Mouse (Mus musculus): Measurements from ENCODE around the gene H2-M10.2.

The H2-M10.2 gene

GRCm38 (mm10) chr17:36286390-36286789, at the start of gene H2-M10.2:
TSS of gene H2-M10.2 (minus strand) at chr17:36286490.
- in situ Hi-C loops (cut with MboI; ENCODE audit: unreplicated experiment in 2 of 2): no loop called here

- in situ Hi-C loops (cut with MboI; ENCODE audit: unreplicated experiment in 2 of 2): no loop called here
These were observed 39.8 kb upstream of the H2-M10.2 start, which contains the start of gene H2-M10.1 for GRCm38 (mm10) chr17:36326055-36326454. TSS of gene H2-M10.1 (minus strand) at chr17:36326155.

- in situ Hi-C loops (cut with MboI; ENCODE audit: unreplicated experiment in 2 of 2): no loop called here
These were observed 29.5 kb upstream of the H2-M10.2 start for GRCm38 (mm10) chr17:36315689-36316253.

- in situ Hi-C loops (cut with MboI; ENCODE audit: unreplicated experiment in 2 of 2): no loop called here
These were observed 28.9 kb upstream of the H2-M10.2 start for GRCm38 (mm10) chr17:36315041-36315688.

- in situ Hi-C loops (cut with MboI; ENCODE audit: unreplicated experiment in 2 of 2): no loop called here
These were observed 28.2 kb upstream of the H2-M10.2 start for GRCm38 (mm10) chr17:36314511-36314910.

GRCm38 (mm10) chr17:36309293-36309692, 23.0 kb upstream of the H2-M10.2 start:
- in situ Hi-C loops (cut with MboI; ENCODE audit: unreplicated experiment in 2 of 2): loop anchor here (5.0 kb wide), 2 partner anchors 108 to 478 kb away; no protein-coding TSS in a partner anchor

GRCm38 (mm10) chr17:36308855-36309254, 22.6 kb upstream of the H2-M10.2 start:
- in situ Hi-C loops (cut with MboI; ENCODE audit: unreplicated experiment in 2 of 2): loop anchor here (5.0 kb wide), 2 partner anchors 108 to 478 kb away; no protein-coding TSS in a partner anchor

- in situ Hi-C loops (cut with MboI; ENCODE audit: unreplicated experiment in 2 of 2): no loop called here
These were observed 4.6 kb downstream of the H2-M10.2 start for GRCm38 (mm10) chr17:36281521-36282245.

GRCm38 (mm10) chr17:36274776-36275175, 11.5 kb downstream of the H2-M10.2 start:
- in situ Hi-C loops (cut with MboI; ENCODE audit: unreplicated experiment in 2 of 2): no loop called here

- in situ Hi-C loops (cut with MboI; ENCODE audit: unreplicated experiment in 2 of 2): no loop called here
These were observed 12.5 kb downstream of the H2-M10.2 start for GRCm38 (mm10) chr17:36273796-36274195.

- in situ Hi-C loops (cut with MboI; ENCODE audit: unreplicated experiment in 2 of 2): no loop called here
These were observed 13.5 kb downstream of the H2-M10.2 start for GRCm38 (mm10) chr17:36272643-36273366.

GRCm38 (mm10) chr17:36271586-36272256, 14.6 kb downstream of the H2-M10.2 start, which contains the start of gene Trim39:
TSS of gene Trim39 (minus strand) at chr17:36272247.
- in situ Hi-C loops (cut with MboI; ENCODE audit: unreplicated experiment in 2 of 2): no loop called here

- in situ Hi-C loops (cut with MboI; ENCODE audit: unreplicated experiment in 2 of 2): no loop called here
These were observed 15.2 kb downstream of the H2-M10.2 start for GRCm38 (mm10) chr17:36270956-36271585.

- in situ Hi-C loops (cut with MboI; ENCODE audit: unreplicated experiment in 2 of 2): no loop called here
These were observed 20.5 kb downstream of the H2-M10.2 start for GRCm38 (mm10) chr17:36265834-36266233.

- in situ Hi-C loops (cut with MboI; ENCODE audit: unreplicated experiment in 2 of 2): no loop called here
These were observed 21.9 kb downstream of the H2-M10.2 start for GRCm38 (mm10) chr17:36264273-36264925.

- in situ Hi-C loops (cut with MboI; ENCODE audit: unreplicated experiment in 2 of 2): no loop called here
These were observed 24.7 kb downstream of the H2-M10.2 start for GRCm38 (mm10) chr17:36261511-36262166.

- in situ Hi-C loops (cut with MboI; ENCODE audit: unreplicated experiment in 2 of 2): no loop called here
These were observed 28.3 kb downstream of the H2-M10.2 start, which contains the start of gene Rpp21 for GRCm38 (mm10) chr17:36257969-36258368. TSS of gene Rpp21 (minus strand) at chr17:36258069.

GRCm38 (mm10) chr17:36257241-36257947, 28.9 kb downstream of the H2-M10.2 start:
- in situ Hi-C loops (cut with MboI; ENCODE audit: unreplicated experiment in 2 of 2): no loop called here
